Mouse (Mus musculus) stomach, embryonic 16.5 days (tissue): ENCODE results near the gene Fstl1. TPM values are rescaled to one million over a fixed set of nuclear protein-coding genes. Genes with fewer than 3 reads are reported as not detected.
A peak's percentile ranks its signal among the peaks of the same experiment; 100 is the strongest.

Source experiments
- ATAC-seq: fragments of 200-750 bp; cut with Nextera tagmentation; 2 replicates; pipeline ENCODE4 v1.8.0; 2017; ENCODE audit warnings: moderate number of reproducible peaks, moderate TSS enrichment; ENCODE audit not compliant: insufficient read depth, low FRiP score
- H3K27ac ChIP-seq: fragments of 300-500 bp; sonication (generic); 2 replicates; pipeline ENCODE4 v1.5.1; 2014; ENCODE audit warnings: low read length
- H3K27me3 ChIP-seq: fragments of 300-500 bp; sonication (generic); 2 replicates; pipeline ENCODE4 v1.6.1; 2014; ENCODE audit warnings: low read length, control low read depth, mixed read lengths; ENCODE audit not compliant: control insufficient read depth, insufficient read depth
- H3K36me3 ChIP-seq: fragments of 300-500 bp; sonication (generic); 2 replicates; pipeline ENCODE4 v1.6.1; 2014; ENCODE audit warnings: low read length; ENCODE audit not compliant: control insufficient read depth, insufficient read depth
- H3K4me1 ChIP-seq: fragments of 300-500 bp; sonication (generic); 2 replicates; pipeline ENCODE4 v1.6.1; 2014; ENCODE audit warnings: low read length, control low read depth, mixed read lengths; ENCODE audit not compliant: control insufficient read depth, insufficient read depth
- H3K4me2 ChIP-seq: fragments of 300-500 bp; sonication (generic); 2 replicates; pipeline ENCODE4 v1.6.1; 2014; ENCODE audit warnings: low read depth, low read length, mixed read lengths
- H3K4me3 ChIP-seq: fragments of 300-500 bp; sonication (generic); replicated peaks from 2 replicates; pipeline ENCODE4 v1.5.1; 2014; ENCODE audit warnings: mild to moderate bottlenecking, low read length
- H3K9ac ChIP-seq: fragments of 300-500 bp; sonication (generic); 2 replicates; pipeline ENCODE4 v1.6.1; 2014; ENCODE audit warnings: low read length
- H3K9me3 ChIP-seq: fragments of 300-500 bp; sonication (generic); replicated peaks from 2 replicates; pipeline ENCODE4 v1.6.1; 2016; ENCODE audit warnings: low read length, control low read depth; ENCODE audit not compliant: control insufficient read depth
- WGBS: fragments of 180-500 bp; shearing (Covaris S2); extraction: QIAGEN DNeasy Blood & Tissue Kit; methylation state at CpG from one replicate; pipeline ENCODE4 v1.1.7; 2014; 5-methylcytosine and 5-hydroxymethylcytosine counted together
- polyA plus RNA-seq: library from polyadenylated mRNA; unstranded; fragments of >200 nt; fragmentation: Nextera tagmentation; extraction: Ambion mirVana; gene quantifications from 2 replicates; pipeline ENCODE4 v1.2.1, GENCODE M21; 2015

The Fstl1 gene
- polyA plus RNA-seq, 1 experiment from 2014 or later, result 417 TPM

DNA sequence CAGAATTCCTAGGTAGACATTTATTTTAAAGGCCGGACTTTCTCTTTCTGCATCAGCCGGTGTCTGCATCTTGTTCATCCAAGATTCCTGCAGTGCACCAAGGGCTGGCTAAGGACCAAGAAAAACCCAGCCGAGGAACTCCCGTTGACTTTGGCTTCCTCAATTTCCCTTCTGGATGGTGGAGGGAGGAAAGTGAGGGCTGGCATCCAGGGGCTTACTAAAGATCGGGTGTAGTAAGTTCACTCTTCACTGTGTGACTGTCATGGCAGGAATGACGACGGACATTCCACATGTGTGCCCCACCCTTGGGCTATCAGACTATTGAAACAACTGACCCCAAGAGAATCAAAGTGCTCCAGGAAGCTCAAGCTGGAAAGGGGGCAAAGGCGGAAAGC lies 14.1 kb downstream of the Fstl1 start:
- Histone ChIP-seq H3K27me3 (no peaks in the 10 kb centered on the region), H3K4me1 (peaks cover 54% of the 10 kb centered on the region), H3K9ac (no peak overlapping the region), H3K4me2 (no peak overlapping the region), H3K9me3 (no peaks in the 10 kb centered on the region), H3K27ac (peak overlapping the region; percentile 48; the same call in 1 of the 2 replicates), H3K4me3 (no peak overlapping the region), H3K36me3 (0 out of 2 replicates have a peak, but pooled peaks cover 2% of the 10 kb centered on the region)
- ATAC-seq, result no peak
- 66% methylated on average over 8 of the region's 8 CpGs for WGBS

DNA sequence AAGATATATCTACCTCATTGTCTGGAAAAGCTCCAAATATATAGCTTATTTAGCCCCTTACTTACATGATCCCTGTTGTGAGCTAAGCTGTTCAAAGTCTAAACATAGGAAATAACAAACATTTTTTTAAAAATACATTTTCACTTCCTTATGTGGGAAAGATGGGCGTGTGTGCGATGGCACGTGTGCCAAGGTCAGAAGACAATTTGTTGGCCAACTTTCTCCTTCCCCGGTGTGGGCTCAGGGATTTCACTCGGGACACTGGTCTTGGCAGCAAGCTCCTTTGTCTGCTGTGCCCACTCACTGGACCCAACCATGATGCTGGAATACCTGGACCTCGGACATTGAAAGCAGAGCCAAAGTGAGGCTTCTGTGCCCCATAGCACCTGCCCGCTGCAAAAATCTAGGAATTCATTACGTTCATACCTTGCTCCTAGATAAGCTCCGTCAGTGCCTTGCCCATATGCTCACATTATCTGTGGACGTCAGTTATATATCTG lies 19.0 kb downstream of the Fstl1 start:
- no peak for ATAC-seq
- Histone ChIP-seq H3K36me3 (0 out of 2 replicates have a peak, but pooled peaks cover 13% of the 10 kb centered on the region), H3K4me1 (peaks cover 5% of the 10 kb centered on the region), H3K27me3 (no peaks in the 10 kb centered on the region), H3K4me3 (no peak overlapping the region), H3K4me2 (no peak overlapping the region), H3K9ac (no peak overlapping the region), H3K27ac (no peak overlapping the region), H3K9me3 (no peaks in the 10 kb centered on the region)
- WGBS, result 90% methylated on average over 10 of the region's 10 CpGs

DNA sequence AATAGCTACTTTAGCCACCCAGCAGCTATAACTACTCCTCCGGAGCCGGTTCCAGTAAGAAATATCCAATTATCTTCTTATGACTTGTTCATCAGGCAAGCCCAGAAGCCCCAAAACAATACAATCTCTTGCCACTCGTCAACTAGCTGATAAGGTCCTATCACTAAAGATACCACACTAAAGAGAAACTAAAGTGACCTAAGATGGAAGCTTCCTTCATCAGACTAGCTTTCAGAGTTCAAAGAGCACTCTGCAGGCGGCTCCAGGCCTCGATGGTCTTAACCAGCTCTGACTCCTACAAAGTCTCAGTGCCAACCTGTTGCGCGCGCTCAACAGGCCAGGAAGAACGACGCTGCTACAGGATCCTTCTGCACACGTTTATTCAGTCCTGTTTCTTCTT lies 19.6 kb downstream of the Fstl1 start:
- H3K9ac ChIP-seq, result no peak overlapping the region
- H3K4me1 ChIP-seq, result no peaks in the 10 kb centered on the region
- no peaks in the 10 kb centered on the region for H3K9me3 ChIP-seq
- 84% methylated on average over 11 of the region's 11 CpGs for WGBS
- 0 out of 2 replicates have a peak, but pooled peaks cover 13% of the 10 kb centered on the region for H3K36me3 ChIP-seq
- no peak overlapping the region for H3K4me2 ChIP-seq
- no peak overlapping the region for H3K27ac ChIP-seq
- no peaks in the 10 kb centered on the region for H3K27me3 ChIP-seq
- no peak for ATAC-seq
- H3K4me3 ChIP-seq, result no peak overlapping the region

GRCm38 (mm10) chr16:37801097-37801496 lies 24.4 kb downstream of the Fstl1 start:
- H3K36me3 ChIP-seq, result peaks cover 25% of the 10 kb centered on the region; the same call in 1 of the 2 replicates
- 70% methylated on average over 2 of the region's 2 CpGs for WGBS
- no peak overlapping the region for H3K4me2 ChIP-seq

GRCm38 (mm10) chr16:37802686-37803295 lies 26.1 kb downstream of the Fstl1 start:
- no peak for ATAC-seq
- 79% methylated on average over 4 of the region's 4 CpGs for WGBS
- no peak overlapping the region for H3K4me3 ChIP-seq

More at GRCm38 (mm10) chr16:37801097-37801496, 24.4 kb downstream of the Fstl1 start:
- ATAC-seq, result no peak
- H3K4me1 ChIP-seq, result peaks cover 7% of the 10 kb centered on the region; the same call in 1 of the 2 replicates
- H3K27ac ChIP-seq, result no peak overlapping the region
- no peaks in the 10 kb centered on the region for H3K27me3 ChIP-seq
- no peak overlapping the region for H3K4me3 ChIP-seq
- H3K9me3 ChIP-seq, result 0 out of 2 replicates have a peak, but pooled peaks cover 4% of the 10 kb centered on the region
- H3K9ac ChIP-seq, result no peak overlapping the region

DNA sequence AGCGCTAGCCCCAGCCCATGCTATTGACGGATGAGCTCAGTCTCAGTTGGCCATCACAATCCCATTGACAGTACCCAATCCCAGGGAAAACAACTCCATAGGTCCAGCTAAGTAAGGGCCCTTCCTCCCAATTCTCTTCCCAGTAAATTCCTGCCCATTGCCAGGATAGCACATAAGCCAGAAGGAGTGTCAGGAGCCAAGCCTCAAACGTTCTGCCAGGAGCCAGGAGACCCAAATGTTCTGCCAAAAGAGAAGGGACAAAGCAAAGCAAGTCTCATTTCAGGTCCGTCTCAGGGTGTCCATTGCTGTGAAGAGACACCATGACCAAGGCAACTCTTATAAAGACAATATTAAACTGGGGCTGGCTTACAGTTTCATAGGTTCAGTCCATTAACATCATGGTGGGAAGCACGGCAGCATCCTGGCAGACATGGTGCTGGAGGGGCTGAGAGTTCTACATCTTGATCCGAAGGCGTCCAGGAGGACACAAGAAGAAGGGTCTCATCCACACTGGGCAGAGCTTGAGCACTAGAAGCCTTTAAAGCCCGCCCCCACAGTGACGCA lies 26.8 kb downstream of the Fstl1 start:
- H3K9me3 ChIP-seq, result 0 out of 2 replicates have a peak, but pooled peaks cover 4% of the 10 kb centered on the region
- H3K4me1 ChIP-seq, result peaks cover 12% of the 10 kb centered on the region; the same call in 1 of the 2 replicates
- H3K36me3 ChIP-seq, result peaks cover 23% of the 10 kb centered on the region; the same call in 1 of the 2 replicates
- H3K4me3 ChIP-seq, result no peak overlapping the region
- H3K4me2 ChIP-seq, result no peak overlapping the region
- H3K27ac ChIP-seq, result no peak overlapping the region
- 92% methylated on average over 9 of the region's 9 CpGs for WGBS
- no peak for ATAC-seq
- H3K27me3 ChIP-seq, result no peaks in the 10 kb centered on the region
- no peak overlapping the region for H3K9ac ChIP-seq

More at GRCm38 (mm10) chr16:37802686-37803295, 26.1 kb downstream of the Fstl1 start:
- Histone ChIP-seq H3K4me2 (no peak overlapping the region), H3K36me3 (peaks cover 23% of the 10 kb centered on the region; the same call in 1 of the 2 replicates), H3K9ac (no peak overlapping the region), H3K9me3 (0 out of 2 replicates have a peak, but pooled peaks cover 4% of the 10 kb centered on the region), H3K27me3 (no peaks in the 10 kb centered on the region), H3K27ac (no peak overlapping the region), H3K4me1 (peaks cover 11% of the 10 kb centered on the region; the same call in 1 of the 2 replicates)

DNA sequence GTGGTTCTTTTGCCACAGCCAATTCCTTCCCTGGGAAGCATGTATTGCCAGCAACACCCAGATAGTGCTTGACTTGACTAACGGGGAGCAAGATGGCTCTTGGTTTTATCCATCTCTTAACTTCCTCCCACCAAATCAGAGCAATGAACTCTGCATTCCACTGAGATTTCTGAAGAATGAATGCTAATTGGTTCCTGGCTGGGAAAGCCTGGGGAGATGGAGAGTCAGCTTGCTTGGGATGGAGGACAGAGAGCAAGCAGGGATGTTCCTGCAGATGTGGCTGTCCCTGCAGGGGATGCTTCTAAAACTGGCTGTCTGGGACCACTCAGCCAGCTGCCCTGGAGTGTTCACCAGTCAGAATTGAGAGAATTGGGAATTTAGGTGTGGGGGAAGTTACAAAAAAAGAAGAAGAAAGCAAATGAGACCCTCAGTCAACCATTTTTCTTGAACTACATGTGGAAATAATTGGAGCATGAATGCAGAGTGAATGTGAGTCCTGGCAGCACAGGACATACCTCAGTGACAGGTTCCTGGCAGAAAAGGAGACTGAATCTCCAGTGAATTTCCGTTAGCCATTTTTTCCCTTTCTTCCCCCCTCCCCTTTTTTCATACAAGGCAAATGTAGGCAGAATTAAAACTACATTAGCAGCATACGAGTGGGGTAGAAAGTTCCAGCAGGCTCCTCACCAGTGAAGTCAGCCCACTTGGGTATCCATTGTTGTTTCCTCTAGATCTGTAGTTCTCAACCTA lies 29.2 kb downstream of the Fstl1 start:
- WGBS, result 61% methylated on average over 3 of the region's 3 CpGs

DNA sequence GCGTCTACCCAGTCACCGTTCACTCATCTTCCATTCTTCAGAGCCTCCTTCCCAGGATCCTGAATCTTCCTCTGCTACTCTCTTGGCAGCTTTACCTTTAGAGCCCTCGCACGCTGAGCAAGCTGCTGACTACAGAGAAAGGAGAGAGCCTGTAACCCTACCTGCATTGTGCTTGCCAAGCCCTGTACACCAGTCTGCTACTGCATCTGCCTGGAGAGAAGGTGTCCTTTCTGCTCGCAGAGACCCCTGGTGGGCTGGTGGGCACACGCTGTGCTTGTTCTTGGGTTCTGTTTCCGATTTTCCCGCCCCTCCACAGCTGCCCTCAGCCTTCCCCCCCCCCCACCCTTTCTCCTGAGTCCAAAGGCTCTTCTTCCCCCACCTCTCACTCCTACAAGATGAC lies 30.6 kb downstream of the Fstl1 start:
- ATAC-seq, result no peak

More for the DNA sequence above, 29.2 kb downstream of the Fstl1 start:
- H3K9me3 ChIP-seq, result 0 out of 2 replicates have a peak, but pooled peaks cover 4% of the 10 kb centered on the region
- no peak for ATAC-seq
- no peak overlapping the region for H3K4me3 ChIP-seq
- peaks cover 17% of the 10 kb centered on the region; the same call in 1 of the 2 replicates for H3K36me3 ChIP-seq
- H3K27me3 ChIP-seq, result no peaks in the 10 kb centered on the region
- peaks cover 22% of the 10 kb centered on the region for H3K4me1 ChIP-seq
- H3K4me2 ChIP-seq, result no peak overlapping the region
- peak overlapping the region; percentile 51; the same call in 1 of the 2 replicates for H3K27ac ChIP-seq
- H3K9ac ChIP-seq, result no peak overlapping the region

More for the DNA sequence above, 30.6 kb downstream of the Fstl1 start:
- Histone ChIP-seq H3K4me3 (no peak overlapping the region), H3K36me3 (peaks cover 17% of the 10 kb centered on the region; the same call in 1 of the 2 replicates), H3K4me2 (no peak overlapping the region), H3K4me1 (peaks cover 29% of the 10 kb centered on the region), H3K27me3 (no peaks in the 10 kb centered on the region), H3K9me3 (0 out of 2 replicates have a peak, but pooled peaks cover 4% of the 10 kb centered on the region), H3K27ac (no peak overlapping the region; the same call in 1 of the 2 replicates), H3K9ac (no peak overlapping the region)
- 76% methylated on average over 8 of the region's 8 CpGs for WGBS
